Mouse (Mus musculus) heart, postnatal 0 days (tissue): ENCODE data around the gene Gm5737.

Experiments
- CTCF ChIP-seq: IDR thresholded peaks from 2 replicates; pipeline ENCODE4 v1.5.1; 2016; ENCODE audit warnings: antibody characterized with exemption, control low read depth, low read depth
- EP300 ChIP-seq: IDR thresholded peaks from 2 replicates; pipeline ENCODE4 v1.6.1; 2016; ENCODE audit warnings: antibody characterized with exemption, low read depth

- TF ChIP-seq EP300 (no peak), CTCF (no peak)
Observed at GRCm38 (mm10) chr7:120870431-120871008, 58.4 kb downstream of the Gm5737 start.
